In genomic region chr17:13659943-13660342, GRCm38 (mm10) we compare ENCODE assay signal across 13 mouse cellular contexts.
DNase-seq lines count a peak whose midpoint lies in the region; ATAC-seq and TF ChIP-seq lines count a peak whose summit lies in the region.
"Had no signal": no experiment of that assay in that cellular context is flagged by ENCODE, and none has a peak within 500 bp of the region (broad histone marks: within the 10 kb centered on the region; RNA-seq: fewer than 3 reads in every experiment).

No protein-coding gene starts in this region.

- no peak for ATAC-seq in CD4-positive, CD25-positive, alpha-beta regulatory T cell, adult 4 months

- peak overlapping the region; percentile 68 for H3K27ac ChIP-seq in left cerebral cortex, adult 2 months
- H3K27ac ChIP-seq in ES-E14 (ENCODE audit: insufficient read depth, low read depth, low read length, poor library complexity, severe bottlenecking) (peak overlapping the region; percentile 100; the same call in 1 of the 2 replicates), macrophage (peak overlapping the region; percentile 76)
- H3K27ac ChIP-seq: limb, embryonic 13.5 days had no signal

- no peak overlapping the region for H3K4me3 ChIP-seq in left cerebral cortex, adult 2 months
- H3K4me3 ChIP-seq in ES-E14 (ENCODE audit: insufficient read depth in 1 of 2, low read depth in 1 of 2, low read length in 2 of 2, poor library complexity in 1 of 2, severe bottlenecking in 1 of 2) (peak overlapping the region in 1 of 2 experiments; percentile 49; a peak in 1 of 4 replicates), macrophage (ENCODE audit: inconsistent target) (peak overlapping the region; percentile 15; the same call in 1 of the 2 replicates)
- H3K4me3 ChIP-seq: limb, embryonic 13.5 days had no signal

- no peaks in the 10 kb centered on the region; the same call in 1 of the 2 replicates for H3K36me3 ChIP-seq in ES-E14 (ENCODE audit: control insufficient read depth, insufficient read depth, low read length, poor library complexity, severe bottlenecking)
- H3K36me3 ChIP-seq in macrophage (ENCODE audit: inconsistent target), result no peaks in the 10 kb centered on the region
- H3K36me3 ChIP-seq: limb, embryonic 13.5 days had no signal

- WGBS in macrophage (ENCODE audit: missing documents), result 0% methylated on average over 4 of the region's 4 CpGs

- H3K4me1 ChIP-seq in ES-E14 (ENCODE audit: control insufficient read depth in 2 of 2, insufficient read depth in 2 of 2, low read length in 2 of 2, poor library complexity in 1 of 2), result peaks cover 3 to 15% of the 10 kb centered on the region in 2 experiments; a peak in 3 of 4 replicates

- no peaks in the 10 kb centered on the region for H3K79me2 ChIP-seq in macrophage (ENCODE audit: inconsistent target)

- intact Hi-C loops in left cerebral cortex, adult 2 months (cut with DNase I), result no loop called here

- H3K9ac ChIP-seq in ES-E14 (ENCODE audit: insufficient read depth, low read depth, low read length, poor library complexity, severe bottlenecking), result 0 out of 2 replicates have a peak overlapping the region, but pooled peaks have one; percentile 37
- H3K9ac ChIP-seq: limb, embryonic 13.5 days had no signal

- in situ Hi-C loops in ES-E14 (cut with MboI; ENCODE audit: low sequenced_read_pairs in 2 of 2, unreplicated experiment in 2 of 2), result no loop called here

- peak; percentile 20 for DNase-seq in CD4-positive, CD25-positive, alpha-beta regulatory T cell, adult 2 months (ENCODE audit: low read depth, low spot score)
- DNase-seq in left cerebral cortex, adult 2 months (ENCODE audit: extremely low spot score in 1 of 2, low spot score in 2 of 2), result no peak
- no peak for DNase-seq in left cerebral cortex, adult 11 months (ENCODE audit: low spot score)
- no peak for DNase-seq in ES-E14 (ENCODE audit: low read depth, low spot score)
- DNase-seq in retina, postnatal 1 day, result no peak
- DNase-seq in adrenal gland, postnatal 4 days (ENCODE audit: low spot score in 2 of 2), result no peak
- DNase-seq: cerebellum, postnatal 25 days; heart, adult 11 months; layer of hippocampus, adult 9-11 months; thymus, postnatal 4 days had no signal

- TF ChIP-seq CTCF in left cerebral cortex, adult 2 months (IDR thresholded peaks at IDR 0.05), result no peak

- no peaks in the 10 kb centered on the region; the same call in 1 of the 2 replicates for H3K9me3 ChIP-seq in ES-E14 (ENCODE audit: control insufficient read depth, insufficient read depth, low read depth, low read length)
- H3K9me3 ChIP-seq: limb, embryonic 13.5 days had no signal

TF ChIP-seq in ES-E14, 5 proteins besides CTCF, POLR2A, EP300 and RAD21:
- TF ChIP-seq MAFK (IDR thresholded peaks at IDR 0.05; ENCODE audit: insufficient read depth, low read depth, low read length) (no peak), ZNF384 (IDR thresholded peaks at IDR 0.05; ENCODE audit: low read depth, low read length) (no peak), HCFC1 (IDR thresholded peaks at IDR 0.05; ENCODE audit: borderline replicate concordance, insufficient read depth, low read length) (no peak), CHD2 (IDR thresholded peaks at IDR 0.05; ENCODE audit: low read depth, low read length) (no peak), ZC3H11A (IDR thresholded peaks at IDR 0.05; ENCODE audit: borderline replicate concordance, low read depth, low read length) (no peak)
